Mouse (Mus musculus) layer of hippocampus, adult 2 months (tissue): ENCODE measurements around the gene Nat8f6. TPM values are rescaled to one million over a fixed set of nuclear protein-coding genes. Genes with fewer than 3 reads are reported as not detected.
"Not testable (repeated sequence)": the region's sequence is repeated elsewhere in the genome, so short reads cannot be mapped to it uniquely, and the experiment has no call there.

ENCODE experiments used
- DNase-seq, 2 experiments: peaks; one replicate each; pipeline ENCODE4 v3.0.0; 2022; ENCODE audit warnings: low spot score in 2 of 2
- H3K27ac ChIP-seq: fragments of 200-600 bp; 2 replicates; pipeline ENCODE4 v1.8.1; 2022
- H3K4me3 ChIP-seq: fragments of 200-600 bp; 2 replicates; pipeline ENCODE4 v1.8.1; 2022; ENCODE audit warnings: mild to moderate bottlenecking
- CTCF ChIP-seq: fragments of 200-600 bp; conservative IDR thresholded peaks from 2 replicates; pipeline ENCODE4 v1.8.1; 2022; ENCODE audit warnings: antibody characterized with exemption, mild to moderate bottlenecking, moderate library complexity
- long read RNA-seq, 2 experiments: library from polyadenylated mRNA; stranded (forward); transcript quantifications; one replicate each; pipeline ENCODE4 v2.0.0; 2021; ENCODE audit warnings: borderline mapping rate in 2 of 2
- total RNA-seq, 2 experiments: library from RNA; stranded (reverse); gene quantifications; 2 replicates each; pipeline ENCODE4 v1.2.3; 2021

Gene Nat8f6
- total RNA-seq = 1 to 10 TPM in 1 of 2 experiments, under 1 TPM in 1; 0.88 to 1.7 TPM
- long read RNA-seq, experiment 1, partial matches to known transcripts = 0 of 3 reads
- long read RNA-seq, experiment 1, other reads (novel, unspliced or antisense) = 3 of 3 reads
- long read RNA-seq, experiment 2 = 0 reads

DNA sequence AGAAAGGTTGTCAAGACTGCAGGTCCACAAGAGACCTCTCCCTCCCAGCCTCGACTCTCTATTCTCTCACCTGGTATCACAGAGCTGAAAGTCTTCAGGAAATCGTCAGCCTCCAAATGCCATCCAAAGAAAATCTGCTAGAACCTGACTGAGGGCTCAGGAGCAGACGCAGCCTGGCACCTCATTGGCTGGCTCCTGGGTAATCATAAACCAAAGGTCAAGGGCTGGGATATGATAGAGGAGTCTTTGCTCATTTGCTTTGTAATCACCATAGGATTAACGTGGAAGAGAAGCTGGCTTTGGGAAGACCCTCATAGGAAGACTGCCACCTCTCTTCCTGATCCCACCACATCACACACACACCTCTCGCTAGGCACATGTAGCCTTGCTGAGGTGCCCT, at the start of gene Nat8f6, which contains the start of gene Nat8f5:
Gene Nat8f6 (minus strand): TSS at position 118 of the 400 bp plus-strand sequence.
Gene Nat8f5 (minus strand): TSS at position 136 of the 400 bp plus-strand sequence.
- no peak within 1 kb of the TSS for H3K27ac ChIP-seq
- H3K4me3 ChIP-seq = no peak within 1 kb of the TSS
- no peak for TF ChIP-seq CTCF
- DNase-seq = no peak

DNA sequence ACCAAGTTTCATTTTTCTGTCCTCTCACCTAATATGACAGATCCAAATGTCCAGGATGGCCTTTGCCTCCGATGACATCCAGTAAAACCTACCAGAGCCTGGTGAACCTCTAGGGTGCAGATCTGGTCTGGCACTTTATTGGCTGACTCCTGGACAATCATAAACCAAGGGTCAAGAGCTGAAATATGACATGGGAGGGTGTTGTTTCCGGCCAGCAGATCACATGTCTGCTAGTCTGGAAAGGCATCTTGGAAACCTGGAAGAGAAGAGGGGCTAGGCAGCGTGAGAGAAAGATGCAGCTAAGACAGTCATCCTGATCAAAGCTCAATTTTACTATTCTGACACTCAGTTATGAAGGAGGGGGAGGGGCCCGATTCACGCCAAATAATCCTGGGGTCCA, 48.3 kb upstream of the Nat8f6 start, which contains the start of gene Nat8f2:
Gene Nat8f2 (minus strand): TSS at position 153 of the 400 bp plus-strand sequence.
- H3K4me3 ChIP-seq, H3K27ac ChIP-seq: not testable (repeated sequence)

DNA sequence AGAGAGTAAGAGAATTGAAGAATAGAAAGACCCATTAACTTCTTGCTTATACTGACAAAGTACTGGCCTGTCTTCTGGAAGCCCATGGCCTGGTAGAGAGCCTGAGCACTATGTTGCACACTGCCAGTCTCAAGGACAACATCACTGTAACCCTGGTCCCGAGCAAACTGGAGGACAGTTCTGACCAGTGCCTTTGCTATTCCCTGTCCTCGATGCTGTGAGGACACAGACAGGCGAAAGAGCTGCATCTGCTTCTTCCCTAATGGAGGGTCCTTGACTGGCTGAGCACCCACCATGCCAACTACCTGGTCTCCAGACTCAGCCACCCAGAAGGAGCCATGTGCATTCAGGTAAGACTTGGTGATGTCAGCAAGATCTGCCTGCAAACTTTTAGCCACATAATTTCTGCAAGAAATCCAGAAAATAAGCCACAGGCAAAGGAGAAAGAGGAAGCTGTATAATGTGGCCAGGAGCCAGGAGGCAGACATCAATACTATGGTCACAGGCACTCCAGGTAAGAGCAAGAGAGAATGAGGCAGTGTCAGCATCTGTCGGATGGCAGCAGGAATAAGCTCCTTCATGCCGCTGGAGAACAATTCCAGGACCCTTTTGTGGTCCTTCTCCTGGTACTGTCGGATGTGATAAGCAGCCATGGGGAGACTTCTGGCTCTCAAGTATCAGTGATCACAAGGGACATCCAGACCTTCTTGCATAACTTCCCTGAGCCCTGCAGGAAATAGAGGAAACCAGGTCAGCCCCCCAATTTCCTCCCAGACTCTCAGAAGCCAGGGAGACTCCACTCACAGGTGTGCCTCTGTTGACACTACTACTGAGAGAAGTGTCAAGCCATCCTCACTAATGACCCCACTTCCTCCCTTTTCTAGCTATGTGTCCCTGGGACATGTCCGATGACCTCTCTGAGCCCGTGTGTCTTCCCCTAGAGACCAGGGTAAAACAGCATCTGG, 47.3 kb upstream of the Nat8f6 start:
- H3K4me3 ChIP-seq = no peak overlapping the region
- no peak overlapping the region for H3K27ac ChIP-seq
- TF ChIP-seq CTCF = no peak
- no peak for DNase-seq

More for the DNA sequence above, 48.3 kb upstream of the Nat8f6 start, which contains the start of gene Nat8f2:
- DNase-seq = not testable (repeated sequence)

DNA sequence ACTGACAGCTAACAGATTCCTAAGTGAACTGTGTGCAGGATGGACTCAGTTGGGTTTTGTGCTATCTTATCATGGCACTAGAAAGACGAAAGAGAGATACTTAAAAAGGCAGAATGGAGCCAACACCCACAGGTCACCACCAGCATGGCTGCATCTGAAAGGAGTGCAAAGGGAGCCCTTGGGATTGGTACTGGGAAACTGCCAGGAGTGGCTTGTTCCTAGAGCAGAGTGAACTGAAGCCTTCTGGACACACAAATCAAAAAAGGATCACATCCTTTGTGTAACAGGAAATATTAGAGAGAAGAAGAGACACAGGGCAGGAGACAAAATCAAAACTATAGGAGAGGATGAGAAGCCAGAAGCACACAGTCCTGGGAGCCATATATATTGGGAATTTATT, 46.2 kb upstream of the Nat8f6 start:
- not testable (repeated sequence) for DNase-seq, H3K27ac ChIP-seq, H3K4me3 ChIP-seq

DNA sequence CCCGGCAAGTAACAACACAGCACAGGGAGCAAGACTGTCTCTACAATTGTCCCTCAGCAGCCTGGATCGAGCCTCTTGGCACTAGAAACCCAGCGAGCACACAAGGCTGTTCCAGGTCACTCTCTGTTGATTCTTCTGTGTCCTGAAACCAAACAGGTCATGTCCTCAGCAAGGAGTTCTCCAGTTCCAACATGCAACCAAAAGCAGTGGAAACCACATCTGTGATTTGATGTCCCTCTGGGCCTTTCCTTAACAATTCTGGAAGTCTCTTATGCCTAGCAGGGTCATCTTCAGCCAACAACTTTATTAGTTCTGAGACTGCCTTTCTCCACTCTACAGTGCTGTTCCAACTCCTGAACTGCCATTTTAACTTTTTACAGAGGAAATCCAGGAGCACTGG, 45.4 kb upstream of the Nat8f6 start:
- not testable (repeated sequence) for H3K4me3 ChIP-seq, H3K27ac ChIP-seq, DNase-seq

- DNase-seq = peak in 1 of 2 experiments; percentile 18
- not testable (repeated sequence) for H3K4me3 ChIP-seq
- peak overlapping the region; percentile 43; the same call in 1 of the 2 replicates for H3K27ac ChIP-seq
Measured at GRCm38 (mm10) chr6:85864900-85865639, 44.3 kb upstream of the Nat8f6 start.

DNA sequence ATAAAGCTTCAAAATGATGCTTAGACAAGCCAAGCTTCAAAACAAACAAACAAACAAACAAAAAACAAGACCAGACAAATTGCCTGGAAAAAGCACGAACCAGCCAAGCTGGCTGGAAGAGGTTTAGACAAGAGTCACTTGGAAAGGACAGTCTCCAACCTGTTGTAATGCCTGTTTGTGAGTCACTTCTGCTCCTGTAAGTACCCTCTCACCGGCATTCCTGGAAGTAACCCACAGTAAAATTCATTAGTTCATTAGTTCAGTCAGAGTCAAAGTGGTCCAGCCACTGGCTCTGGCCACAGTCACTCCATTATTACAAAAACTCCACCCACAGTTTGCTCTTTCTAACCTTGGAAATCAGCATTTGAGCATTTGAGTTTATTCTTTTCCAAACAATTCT, 43.1 kb upstream of the Nat8f6 start:
- no peak for DNase-seq
- Histone ChIP-seq H3K27ac (peak overlapping the region; percentile 49; the same call in 1 of the 2 replicates), H3K4me3 (no peak overlapping the region)
- TF ChIP-seq CTCF = no peak

DNA sequence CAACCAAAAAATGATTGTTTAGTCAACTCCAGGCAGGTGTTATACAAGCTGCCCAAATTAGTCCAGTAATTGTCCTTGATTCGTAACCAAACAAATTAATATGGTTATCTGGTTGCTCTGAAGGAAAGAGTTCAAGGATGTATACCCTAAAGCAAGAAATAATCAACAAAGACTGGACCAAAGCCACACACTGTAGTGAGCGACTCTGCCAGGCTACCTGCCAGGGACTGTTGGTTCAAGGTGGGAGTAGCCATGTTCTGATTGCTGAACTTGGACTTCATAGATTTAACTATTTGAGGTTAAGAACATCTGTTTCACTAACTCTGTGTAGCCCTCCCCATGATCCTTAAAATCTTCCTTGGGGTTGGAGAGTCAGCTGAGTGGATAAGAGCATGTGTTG, 42.4 kb upstream of the Nat8f6 start:
- Histone ChIP-seq H3K27ac (peak overlapping the region; percentile 49; the same call in 1 of the 2 replicates), H3K4me3 (no peak overlapping the region)
- DNase-seq = no peak
- TF ChIP-seq CTCF = no peak

DNA sequence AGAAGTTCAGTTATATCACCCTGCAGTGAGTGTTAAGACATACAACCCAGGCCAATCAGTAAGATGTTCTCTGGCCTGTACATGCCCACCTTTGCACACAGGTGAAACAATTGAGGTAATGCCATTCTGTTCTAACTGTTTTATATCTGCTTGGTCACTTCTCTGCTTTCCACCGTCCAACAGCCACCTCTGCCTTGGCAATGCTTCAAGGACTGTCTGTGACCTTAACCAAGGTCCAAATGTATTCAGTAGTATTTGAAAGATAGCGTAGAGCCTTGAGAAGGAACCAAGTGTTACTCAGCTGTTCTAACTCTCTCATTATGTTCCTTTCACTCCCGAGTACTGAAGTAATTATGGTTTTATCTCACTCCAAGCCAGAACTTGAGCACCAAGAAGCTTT, 41.8 kb upstream of the Nat8f6 start:
- peak overlapping the region; percentile 49; the same call in 1 of the 2 replicates for H3K27ac ChIP-seq
- no peak overlapping the region for H3K4me3 ChIP-seq
- no peak for TF ChIP-seq CTCF
- DNase-seq = no peak

GRCm38 (mm10) chr6:85861247-85861646, 40.5 kb upstream of the Nat8f6 start:
- peak overlapping the region; percentile 53 for H3K27ac ChIP-seq
- TF ChIP-seq CTCF = no peak
- no peak for DNase-seq
- no peak overlapping the region for H3K4me3 ChIP-seq

GRCm38 (mm10) chr6:85856194-85856678, 35.5 kb upstream of the Nat8f6 start:
- TF ChIP-seq CTCF = no peak
- DNase-seq = peak; percentile 64 to 86
- Histone ChIP-seq H3K4me3 (no peak overlapping the region), H3K27ac (peak overlapping the region; percentile 86)

DNA sequence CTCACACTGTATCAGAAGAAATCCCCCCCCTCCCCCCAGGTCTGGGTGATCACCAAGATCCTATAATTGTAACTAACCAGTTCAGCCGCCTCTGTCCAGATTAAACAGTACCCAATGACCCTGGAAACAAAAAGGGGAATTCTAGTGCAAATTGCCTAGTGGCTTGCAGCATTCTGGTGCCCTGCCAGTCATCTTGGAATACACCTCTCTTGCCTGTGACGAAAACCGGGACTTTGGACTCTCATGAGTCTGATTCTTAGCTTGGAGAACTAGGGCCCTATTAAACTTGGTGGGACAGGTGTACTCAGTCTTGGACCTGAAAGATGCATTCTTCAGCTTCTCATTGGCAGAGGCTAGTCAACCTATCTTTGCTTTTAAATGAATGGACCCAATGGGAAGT, 32.7 kb upstream of the Nat8f6 start:
- no peak for TF ChIP-seq CTCF
- H3K4me3 ChIP-seq = no peak overlapping the region
- peak in 1 of 2 experiments; percentile 10 for DNase-seq
- H3K27ac ChIP-seq = peak overlapping the region; percentile 89
